In genomic region chr6:31874616-31875015, GRCm38 (mm10) we compare ENCODE assay signal across 22 mouse cellular contexts.
"Had no signal": no experiment of that assay in that cellular context is flagged by ENCODE, and none has a peak within 500 bp of the region (broad histone marks: within the 10 kb centered on the region; RNA-seq: fewer than 3 reads in every experiment).

No protein-coding gene starts in this region.

- H3K9ac ChIP-seq: embryonic facial prominence, embryonic 12.5 days; embryonic facial prominence, embryonic 13.5 days; embryonic facial prominence, embryonic 15.5 days; forebrain, embryonic 12.5 days; forebrain, embryonic 13.5 days; forebrain, embryonic 15.5 days; forebrain, postnatal 0 days had no signal

- H3K9me3 ChIP-seq: embryonic facial prominence, embryonic 10.5 days; embryonic facial prominence, embryonic 12.5 days; embryonic facial prominence, embryonic 13.5 days; embryonic facial prominence, embryonic 15.5 days; forebrain, embryonic 10.5 days; forebrain, embryonic 12.5 days; forebrain, embryonic 13.5 days; forebrain, embryonic 15.5 days had no signal

- H3K27ac ChIP-seq: embryonic facial prominence, embryonic 10.5 days; embryonic facial prominence, embryonic 12.5 days; embryonic facial prominence, embryonic 13.5 days; embryonic facial prominence, embryonic 15.5 days; forebrain, embryonic 10.5 days; forebrain, embryonic 12.5 days; forebrain, embryonic 13.5 days; forebrain, embryonic 15.5 days; gastrocnemius, adult 2 months had no signal

- H3K4me1 ChIP-seq: embryonic facial prominence, embryonic 10.5 days; embryonic facial prominence, embryonic 12.5 days; embryonic facial prominence, embryonic 13.5 days; embryonic facial prominence, embryonic 15.5 days; forebrain, embryonic 10.5 days; forebrain, embryonic 13.5 days had no signal

- DNase-seq: cerebellum, adult 8-10 months; cerebellum, adult 9-10 months; cerebellum, adult 9-11 months; cerebellum, postnatal 14 days; cerebellum, postnatal 36 days; embryo, embryonic 11 days; forebrain, postnatal 0 days; gastrocnemius, adult 2 months; gastrocnemius, postnatal 10 days; gastrocnemius, postnatal 14 days; gastrocnemius, postnatal 25 days; gastrocnemius, postnatal 36 days; heart, adult 18-20 months had no signal

- H3K27me3 ChIP-seq: embryonic facial prominence, embryonic 12.5 days; embryonic facial prominence, embryonic 13.5 days; embryonic facial prominence, embryonic 15.5 days; forebrain, embryonic 12.5 days; forebrain, embryonic 13.5 days; forebrain, embryonic 15.5 days had no signal

- H3K36me3 ChIP-seq: embryonic facial prominence, embryonic 10.5 days; embryonic facial prominence, embryonic 12.5 days; embryonic facial prominence, embryonic 13.5 days; embryonic facial prominence, embryonic 15.5 days; forebrain, embryonic 10.5 days; forebrain, embryonic 12.5 days; forebrain, embryonic 15.5 days had no signal

- H3K4me3 ChIP-seq: embryonic facial prominence, embryonic 10.5 days; embryonic facial prominence, embryonic 12.5 days; embryonic facial prominence, embryonic 13.5 days; embryonic facial prominence, embryonic 15.5 days; erythroblast, embryonic 14.5 days; forebrain, embryonic 10.5 days; forebrain, embryonic 12.5 days; forebrain, embryonic 13.5 days; forebrain, embryonic 15.5 days; gastrocnemius, adult 2 months had no signal
